In the genomic region with DNA sequence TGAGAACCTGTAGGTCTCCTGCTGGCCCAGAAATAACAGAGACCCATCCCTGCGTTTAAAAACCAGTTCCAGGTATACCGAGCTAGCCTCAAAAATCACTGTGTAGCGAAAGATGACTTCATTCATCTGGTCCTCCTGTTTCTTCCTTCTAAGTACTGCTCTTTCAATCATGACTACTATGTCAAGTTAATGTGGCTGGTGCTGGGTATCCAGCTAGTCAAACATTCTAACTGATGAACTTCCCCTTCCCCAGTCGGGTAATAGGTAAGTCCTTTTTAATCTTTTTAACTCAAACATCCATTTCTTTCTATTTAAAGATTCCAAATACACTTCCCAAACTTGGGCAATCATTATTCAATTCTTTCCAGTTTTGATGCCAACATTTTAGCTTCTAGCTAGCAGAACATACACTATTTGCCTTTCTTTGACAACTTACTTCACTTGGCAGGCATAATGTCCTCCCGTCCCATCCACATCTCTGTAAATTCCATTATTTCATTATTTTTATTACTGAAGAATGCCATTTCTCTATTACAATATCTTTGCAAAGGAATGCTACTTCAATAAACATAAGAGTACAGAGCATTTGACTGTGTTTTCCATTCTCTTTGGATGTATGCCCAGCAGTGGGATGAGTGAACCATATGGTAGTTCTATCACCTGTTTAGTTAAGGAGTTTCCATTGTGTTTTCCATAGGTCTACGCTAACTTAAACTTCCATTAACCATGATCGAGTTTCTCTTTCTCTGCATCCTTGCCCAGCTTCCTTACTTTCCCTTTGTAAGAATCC, we compare ENCODE assay signal across 8 mouse cellular contexts. TPM values are rescaled to one million over a fixed set of nuclear protein-coding genes. Genes with fewer than 3 reads are reported as not detected.
DNase-seq lines count a peak whose midpoint lies in the region; ATAC-seq and TF ChIP-seq lines count a peak whose summit lies in the region.

No protein-coding gene starts in this region.

- H3K4me1 ChIP-seq in heart, embryonic 10.5 days = no peaks in the 10 kb centered on the region
- H3K4me1 ChIP-seq in ES-Bruce4 (ENCODE audit: control insufficient read depth, insufficient read depth, low read length) = no peaks in the 10 kb centered on the region
- H3K4me1 ChIP-seq in forebrain, embryonic 14.5 days (ENCODE audit: control insufficient read depth, insufficient read depth, low read length) = peaks cover 3% of the 10 kb centered on the region; the same call in 1 of the 2 replicates
- peaks cover 10% of the 10 kb centered on the region for H3K4me1 ChIP-seq in liver, embryonic 16.5 days (ENCODE audit: control insufficient read depth, low read depth, low read length)

- H3K36me3 ChIP-seq in heart, embryonic 10.5 days = no peaks in the 10 kb centered on the region
- H3K36me3 ChIP-seq in ES-Bruce4 (ENCODE audit: control insufficient read depth, insufficient read depth, low read length, poor library complexity, severe bottlenecking) = no peaks in the 10 kb centered on the region
- H3K36me3 ChIP-seq in forebrain, embryonic 14.5 days (ENCODE audit: control insufficient read depth, insufficient read depth, low read length) = no peaks in the 10 kb centered on the region
- H3K36me3 ChIP-seq in liver, embryonic 16.5 days (ENCODE audit: control insufficient read depth, insufficient read depth) = no peaks in the 10 kb centered on the region

- ATAC-seq in forebrain, embryonic 14.5 days = peak; percentile 10; the same call in 1 of the 2 replicates
- ATAC-seq in liver, embryonic 16.5 days (ENCODE audit: low read depth) = no peak

- TF ChIP-seq CTCF in ES-Bruce4 (IDR thresholded peaks at IDR 0.05; ENCODE audit: low read depth, low read length) = no peak

- 83% methylated on average over 7 of the region's 7 CpGs for WGBS in heart, embryonic 10.5 days
- WGBS in forebrain, embryonic 14.5 days = 84% methylated on average over 7 of the region's 7 CpGs
- WGBS in liver, embryonic 16.5 days (ENCODE audit: insufficient replicate concordance) = 77% methylated on average over 7 of the region's 7 CpGs

- H3K4me3 ChIP-seq in heart, embryonic 10.5 days = peak overlapping the region; percentile 72
- H3K4me3 ChIP-seq in ES-Bruce4 (ENCODE audit: low read depth, low read length) = no peak overlapping the region
- peak overlapping the region; percentile 50 for H3K4me3 ChIP-seq in forebrain, embryonic 14.5 days (ENCODE audit: low read depth, low read length)
- peak overlapping the region; percentile 90 for H3K4me3 ChIP-seq in liver, embryonic 16.5 days (ENCODE audit: low read depth, low read length)

- TF ChIP-seq EP300 in ES-Bruce4 (IDR thresholded peaks at IDR 0.05; ENCODE audit: insufficient read depth, low read depth, low read length) = no peak

- no peak for DNase-seq in heart, embryonic 10.5 days (ENCODE audit: low spot score)
- no peak for DNase-seq in heart, adult 8-10 months (ENCODE audit: low spot score)
- DNase-seq in forebrain, embryonic 14.5 days (ENCODE audit: low spot score) = no peak
- DNase-seq in ovary, postnatal 14 days (ENCODE audit: low spot score) = no peak
- no peak for DNase-seq in embryo, embryonic 10 days (ENCODE audit: low spot score)
- DNase-seq in testis, postnatal 10 days (ENCODE audit: low spot score) = no peak

- TF ChIP-seq POLR2A in ES-Bruce4 (IDR thresholded peaks at IDR 0.05; ENCODE audit: insufficient read depth, low read length) = no peak

- peak overlapping the region; percentile 96 for H3K27ac ChIP-seq in heart, embryonic 10.5 days
- peak overlapping the region; percentile 23; the same call in 1 of the 2 replicates for H3K27ac ChIP-seq in ES-Bruce4 (ENCODE audit: insufficient read depth, low read length)
- peak overlapping the region; percentile 95; the same call in 1 of the 2 replicates for H3K27ac ChIP-seq in forebrain, embryonic 14.5 days (ENCODE audit: low read depth, low read length)
- H3K27ac ChIP-seq in liver, embryonic 16.5 days (ENCODE audit: low read length) = no peak overlapping the region; the same call in 1 of the 2 replicates

- H3K9ac ChIP-seq in ES-Bruce4 (ENCODE audit: low read depth, poor library complexity, severe bottlenecking) = peak overlapping the region; percentile 72
- peak overlapping the region; percentile 87 for H3K9ac ChIP-seq in forebrain, embryonic 14.5 days (ENCODE audit: low read length)
- H3K9ac ChIP-seq in liver, embryonic 16.5 days (ENCODE audit: low read depth, low read length) = no peak overlapping the region; the same call in 1 of the 2 replicates

- peak overlapping the region; percentile 56 for H3K4me2 ChIP-seq in forebrain, embryonic 14.5 days (ENCODE audit: low read length)
- peak overlapping the region; percentile 75 for H3K4me2 ChIP-seq in liver, embryonic 16.5 days (ENCODE audit: low read depth, low read length)

- no peaks in the 10 kb centered on the region for H3K9me3 ChIP-seq in heart, embryonic 10.5 days
- no peaks in the 10 kb centered on the region for H3K9me3 ChIP-seq in ES-Bruce4 (replicated peaks; ENCODE audit: control insufficient read depth, insufficient read depth, low read length, poor library complexity, severe bottlenecking)
- no peaks in the 10 kb centered on the region for H3K9me3 ChIP-seq in forebrain, embryonic 14.5 days (replicated peaks; ENCODE audit: control insufficient read depth, low read length)
- H3K9me3 ChIP-seq in liver, embryonic 16.5 days (replicated peaks; ENCODE audit: control insufficient read depth, low read length) = no peaks in the 10 kb centered on the region

- H3K27me3 ChIP-seq in heart, embryonic 10.5 days (ENCODE audit: insufficient read depth, poor library complexity, severe bottlenecking) = no peaks in the 10 kb centered on the region
- no peaks in the 10 kb centered on the region for H3K27me3 ChIP-seq in ES-Bruce4 (ENCODE audit: control insufficient read depth, insufficient read depth, low read length, poor library complexity, severe bottlenecking)
- no peaks in the 10 kb centered on the region for H3K27me3 ChIP-seq in forebrain, embryonic 14.5 days (replicated peaks; ENCODE audit: control insufficient read depth, insufficient read depth, low read length)
- H3K27me3 ChIP-seq in liver, embryonic 16.5 days (ENCODE audit: control insufficient read depth, insufficient read depth, low read depth, low read length) = no peaks in the 10 kb centered on the region

RNA-seq across cellular contexts. Expression of a gene that starts 0.7 kb away (rescaled TPM):
- polyA plus RNA-seq in heart, embryonic 10.5 days (2016; fragmentation: Nextera tagmentation; extraction: Ambion mirVana) = 5.7 and 6.9 TPM in 2 replicates
- 1 to 10 TPM; 1.2 to 4.0 (median 2.4) TPM for total RNA-seq in heart, adult 8-10 months (2022)
- 7.5 and 10.9 TPM in 2 replicates for polyA plus RNA-seq in ES-Bruce4 (2011; ENCODE audit: insufficient read depth, insufficient read length, low read depth, missing spikeins)
- polyA plus RNA-seq in forebrain, embryonic 14.5 days (2014; fragmentation: Nextera tagmentation; extraction: Ambion mirVana) = 5.5 and 7.0 TPM in 2 replicates
- 7.8 and 8.4 TPM in 2 replicates for polyA plus RNA-seq in liver, embryonic 16.5 days (2015; fragmentation: Nextera tagmentation; extraction: Ambion mirVana)
